Mouse (Mus musculus) embryonic facial prominence, embryonic 10.5 days (tissue): Measurements from ENCODE around the gene Mrpl43. TPM values are rescaled to one million over a fixed set of nuclear protein-coding genes. Genes with fewer than 3 reads are reported as not detected.

Experiments used
- DNase-seq: peaks from one replicate; pipeline ENCODE4 v3.0.0-alpha.2; 2017; ENCODE audit warnings: low spot score
- H3K27ac ChIP-seq: fragments of 300-500 bp; sonication (generic); replicated peaks from 2 replicates; pipeline ENCODE4 v1.5.1; 2016; ENCODE audit warnings: mild to moderate bottlenecking
- H3K27me3 ChIP-seq: fragments of 300-500 bp; sonication (generic); replicated peaks from 2 replicates; pipeline ENCODE4 v1.6.1; 2016; ENCODE audit warnings: low read depth, mild to moderate bottlenecking; ENCODE audit not compliant: poor library complexity, severe bottlenecking
- H3K36me3 ChIP-seq: fragments of 300-500 bp; sonication (generic); replicated peaks from 2 replicates; pipeline ENCODE4 v1.6.1; 2016; ENCODE audit warnings: mild to moderate bottlenecking, moderate library complexity
- H3K4me1 ChIP-seq: fragments of 300-500 bp; sonication (generic); 2 replicates; pipeline ENCODE4 v1.6.1; 2016
- H3K4me3 ChIP-seq: fragments of 300-500 bp; sonication (generic); 2 replicates; pipeline ENCODE4 v1.5.1; 2016; ENCODE audit warnings: mild to moderate bottlenecking, moderate library complexity
- H3K9me3 ChIP-seq: fragments of 300-500 bp; sonication (generic); 2 replicates; pipeline ENCODE4 v1.6.1; 2016; ENCODE audit warnings: mild to moderate bottlenecking
- WGBS: fragments of 180-500 bp; shearing (Covaris S2); methylation state at CpG from one replicate; pipeline ENCODE4 v1.1.7; 2016; 5-methylcytosine and 5-hydroxymethylcytosine counted together
- polyA plus RNA-seq: library from polyadenylated mRNA; unstranded; fragments of >200 nt; fragmentation: Nextera tagmentation; extraction: Ambion mirVana; gene quantifications from 2 replicates; pipeline ENCODE4 v1.2.1, GENCODE M21; 2016

Mrpl43 gene
- polyA plus RNA-seq, 1 experiment from 2014 or later, result 74.8 TPM

GRCm38 (mm10) chr19:44997786-44998185, 8.5 kb downstream of the Mrpl43 start:
- DNase-seq, result peak; percentile 29
- peaks cover 71% of the 10 kb centered on the region for H3K36me3 ChIP-seq

GRCm38 (mm10) chr19:44992712-44993111, 13.5 kb downstream of the Mrpl43 start:
- H3K27me3 ChIP-seq, result 0 out of 2 replicates have a peak, but pooled peaks cover 11% of the 10 kb centered on the region
- H3K9me3 ChIP-seq, result no peaks in the 10 kb centered on the region
- H3K4me3 ChIP-seq, result peak overlapping the region; percentile 17
- peaks cover 28% of the 10 kb centered on the region for H3K36me3 ChIP-seq
- WGBS, result 55% methylated on average over 7 of the region's 7 CpGs
- H3K4me1 ChIP-seq, result peaks cover 57% of the 10 kb centered on the region
- peak overlapping the region; percentile 44; the same call in 1 of the 2 replicates for H3K27ac ChIP-seq
- no peak for DNase-seq

More at GRCm38 (mm10) chr19:44997786-44998185, 8.5 kb downstream of the Mrpl43 start:
- WGBS, result 73% methylated on average over 11 of the region's 11 CpGs
- no peaks in the 10 kb centered on the region for H3K9me3 ChIP-seq
- H3K27me3 ChIP-seq, result no peaks in the 10 kb centered on the region
- H3K27ac ChIP-seq, result no peak overlapping the region
- H3K4me1 ChIP-seq, result peaks cover 14% of the 10 kb centered on the region
- H3K4me3 ChIP-seq, result no peak overlapping the region

GRCm38 (mm10) chr19:44992246-44992645, 14.0 kb downstream of the Mrpl43 start:
- peaks cover 23% of the 10 kb centered on the region for H3K36me3 ChIP-seq
- 36% methylated on average over 7 of the region's 7 CpGs for WGBS
- DNase-seq, result no peak
- H3K27me3 ChIP-seq, result 0 out of 2 replicates have a peak, but pooled peaks cover 11% of the 10 kb centered on the region
- H3K4me1 ChIP-seq, result peaks cover 56% of the 10 kb centered on the region
- peak overlapping the region; percentile 17 for H3K4me3 ChIP-seq
- H3K9me3 ChIP-seq, result no peaks in the 10 kb centered on the region
- peak overlapping the region; percentile 44 for H3K27ac ChIP-seq

- no peak for DNase-seq
- H3K27ac ChIP-seq, result no peak overlapping the region
- peak overlapping the region; percentile 87; the same call in 1 of the 2 replicates for H3K4me3 ChIP-seq
- H3K9me3 ChIP-seq, result no peaks in the 10 kb centered on the region
- peaks cover 13% of the 10 kb centered on the region; the same call in 1 of the 2 replicates for H3K36me3 ChIP-seq
- H3K4me1 ChIP-seq, result peaks cover 55% of the 10 kb centered on the region
- H3K27me3 ChIP-seq, result 0 out of 2 replicates have a peak, but pooled peaks cover 18% of the 10 kb centered on the region
- 78% methylated on average over 8 of the region's 8 CpGs for WGBS
Observed at GRCm38 (mm10) chr19:44991031-44991430, 15.2 kb downstream of the Mrpl43 start.

- no peak for DNase-seq
- H3K27me3 ChIP-seq, result 0 out of 2 replicates have a peak, but pooled peaks cover 18% of the 10 kb centered on the region
- WGBS, result 6% methylated on average over 22 of the region's 22 CpGs
- peak overlapping the region; percentile 89 for H3K27ac ChIP-seq
- peaks cover 11% of the 10 kb centered on the region; the same call in 1 of the 2 replicates for H3K36me3 ChIP-seq
- peak overlapping the region; percentile 87 for H3K4me3 ChIP-seq
- peaks cover 55% of the 10 kb centered on the region for H3K4me1 ChIP-seq
- H3K9me3 ChIP-seq, result no peaks in the 10 kb centered on the region
Observed at GRCm38 (mm10) chr19:44989567-44990495, 16.4 kb downstream of the Mrpl43 start.

- Histone ChIP-seq H3K4me1 (peaks cover 55% of the 10 kb centered on the region), H3K27ac (peak within 1 kb of the TSS; percentile 89)
- WGBS, result under 1% methylated on average over 56 of the region's 58 CpGs
Observed at GRCm38 (mm10) chr19:44988831-44989566, 17.2 kb downstream of the Mrpl43 start, which contains the start of gene Sema4g. Gene Sema4g, plus strand, starts transcription at chr19:44989101.

GRCm38 (mm10) chr19:44988321-44988720, 17.9 kb downstream of the Mrpl43 start:
- Histone ChIP-seq H3K9me3 (no peaks in the 10 kb centered on the region), H3K27me3 (0 out of 2 replicates have a peak, but pooled peaks cover 18% of the 10 kb centered on the region), H3K4me1 (peaks cover 55% of the 10 kb centered on the region), H3K27ac (no peak overlapping the region; the same call in 1 of the 2 replicates), H3K4me3 (peak overlapping the region; percentile 87), H3K36me3 (peaks cover 16% of the 10 kb centered on the region; the same call in 1 of the 2 replicates)
- DNase-seq, result no peak
- 29% methylated on average over 9 of the region's 9 CpGs for WGBS

More at GRCm38 (mm10) chr19:44988831-44989566, 17.2 kb downstream of the Mrpl43 start, which contains the start of gene Sema4g:
- DNase-seq, result peak; percentile 80
- H3K27me3 ChIP-seq, result 0 out of 2 replicates have a peak, but pooled peaks cover 18% of the 10 kb centered on the region
- H3K36me3 ChIP-seq, result peaks cover 11% of the 10 kb centered on the region; the same call in 1 of the 2 replicates
- H3K4me3 ChIP-seq, result peak within 1 kb of the TSS; percentile 87
- H3K9me3 ChIP-seq, result no peaks in the 10 kb centered on the region

- Histone ChIP-seq H3K27me3 (0 out of 2 replicates have a peak, but pooled peaks cover 18% of the 10 kb centered on the region), H3K27ac (no peak overlapping the region), H3K36me3 (peaks cover 16% of the 10 kb centered on the region), H3K4me1 (peaks cover 55% of the 10 kb centered on the region), H3K9me3 (no peaks in the 10 kb centered on the region), H3K4me3 (no peak overlapping the region)
- no peak for DNase-seq
- 65% methylated on average over 6 of the region's 6 CpGs for WGBS
Observed at GRCm38 (mm10) chr19:44987851-44988250, 18.4 kb downstream of the Mrpl43 start.

- H3K4me1 ChIP-seq, result peaks cover 46% of the 10 kb centered on the region
- no peak overlapping the region for H3K27ac ChIP-seq
- 0 out of 2 replicates have a peak, but pooled peaks cover 18% of the 10 kb centered on the region for H3K27me3 ChIP-seq
- no peaks in the 10 kb centered on the region for H3K9me3 ChIP-seq
- peaks cover 17% of the 10 kb centered on the region for H3K36me3 ChIP-seq
- no peak overlapping the region for H3K4me3 ChIP-seq
- DNase-seq, result no peak
- WGBS, result 72% methylated on average over 6 of the region's 6 CpGs
Observed at GRCm38 (mm10) chr19:44987004-44987403, 19.2 kb downstream of the Mrpl43 start.

- whole genome bisulfite sequencing, result 60% methylated on average over 5 of the region's 5 CpGs
- no peaks in the 10 kb centered on the region for H3K9me3 ChIP-seq
- peaks cover 33% of the 10 kb centered on the region for H3K36me3 ChIP-seq
- H3K27me3 ChIP-seq, result 0 out of 2 replicates have a peak, but pooled peaks cover 13% of the 10 kb centered on the region
- DNase-seq, result no peak
- no peak overlapping the region for H3K27ac ChIP-seq
- H3K4me1 ChIP-seq, result peaks cover 30% of the 10 kb centered on the region
- H3K4me3 ChIP-seq, result no peak overlapping the region
Observed at GRCm38 (mm10) chr19:44985159-44985988, 20.9 kb downstream of the Mrpl43 start.

- no peak for DNase-seq
- H3K4me3 ChIP-seq, result no peak overlapping the region
- peaks cover 42% of the 10 kb centered on the region for H3K36me3 ChIP-seq
- no peak overlapping the region for H3K27ac ChIP-seq
- H3K27me3 ChIP-seq, result 0 out of 2 replicates have a peak, but pooled peaks cover 7% of the 10 kb centered on the region
- peaks cover 20% of the 10 kb centered on the region for H3K4me1 ChIP-seq
- no peaks in the 10 kb centered on the region for H3K9me3 ChIP-seq
- WGBS, result 95% methylated on average over 4 of the region's 4 CpGs
Observed at GRCm38 (mm10) chr19:44984420-44984819, 21.8 kb downstream of the Mrpl43 start.
